Mouse (Mus musculus): ENCODE results near the gene Cers3. TPM values are rescaled to one million over a fixed set of nuclear protein-coding genes. Genes with fewer than 3 reads are reported as not detected.

Cers3 gene
- polyA plus RNA-seq (2012; ENCODE audit: insufficient read depth, insufficient read length, missing spikeins) = not detected in 2 replicates

- no peak within 1 kb of the TSS for H3K27ac ChIP-seq (replicated peaks; ENCODE audit: low read depth, low read length)
- H3K4me3 ChIP-seq (ENCODE audit: insufficient read depth, low read depth, low read length) = no peak within 1 kb of the TSS
- H3K4me1 ChIP-seq (ENCODE audit: control insufficient read depth, insufficient read depth, insufficient read length, low read length) = no peaks in the 10 kb centered on the region
These were observed at the start of gene Cers3 for GRCm38 (mm10) chr7:66743377-66743781. Cers3 (plus strand) TSS chr7:66743504.

DNA sequence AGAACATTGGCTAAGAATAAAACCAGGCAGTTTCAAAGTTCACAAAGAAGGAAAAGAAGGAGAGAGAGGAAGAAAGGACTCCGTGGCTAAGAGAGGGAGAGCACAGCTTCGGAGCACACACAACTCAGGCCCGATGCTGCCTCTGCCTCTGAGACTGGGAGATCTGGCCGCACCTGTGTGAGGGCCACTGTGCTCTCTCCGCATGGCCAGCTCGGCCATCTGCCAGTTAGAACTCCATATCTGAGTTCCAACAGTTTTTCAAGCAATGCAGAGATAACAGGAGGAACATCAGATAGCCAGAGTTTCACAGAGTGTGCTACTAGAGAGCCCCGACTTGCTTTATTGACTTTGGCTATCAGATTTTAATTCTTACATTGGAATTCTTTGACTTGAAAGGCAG is 48.8 kb upstream of the Cers3 start:
- H3K27ac ChIP-seq (replicated peaks; ENCODE audit: low read depth, low read length) = no peak overlapping the region
- H3K4me1 ChIP-seq (ENCODE audit: control insufficient read depth, insufficient read depth, insufficient read length, low read length) = no peaks in the 10 kb centered on the region
- H3K4me3 ChIP-seq (ENCODE audit: insufficient read depth, low read depth, low read length) = no peak overlapping the region

DNA sequence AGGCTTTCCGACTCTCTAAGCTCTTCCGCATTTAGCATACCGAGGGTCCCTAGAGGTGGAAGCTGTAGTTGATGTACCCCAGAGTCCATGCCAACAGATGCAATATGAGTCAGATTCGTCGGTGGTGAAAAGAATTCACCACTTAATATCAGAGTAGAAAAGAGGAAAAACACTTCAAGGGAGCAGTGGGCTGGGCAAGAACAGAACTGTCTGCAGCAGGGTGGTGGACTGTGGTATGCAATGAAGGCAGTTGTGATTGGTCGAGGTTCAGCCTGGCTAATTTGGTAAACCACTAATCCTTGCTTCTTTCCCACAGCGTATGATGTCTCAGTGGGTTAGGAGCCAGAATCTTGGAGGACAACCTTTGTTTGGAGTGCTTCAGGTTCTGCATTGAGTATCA is 40.6 kb upstream of the Cers3 start:
- Histone ChIP-seq H3K27ac (replicated peaks; ENCODE audit: low read depth, low read length) (no peak overlapping the region), H3K4me1 (ENCODE audit: control insufficient read depth, insufficient read depth, insufficient read length, low read length) (no peaks in the 10 kb centered on the region), H3K4me3 (ENCODE audit: insufficient read depth, low read depth, low read length) (no peak overlapping the region)

- no peak overlapping the region for H3K4me3 ChIP-seq (ENCODE audit: insufficient read depth, low read depth, low read length)
- no peak overlapping the region for H3K27ac ChIP-seq (replicated peaks; ENCODE audit: low read depth, low read length)
- H3K4me1 ChIP-seq (ENCODE audit: control insufficient read depth, insufficient read depth, insufficient read length, low read length) = no peaks in the 10 kb centered on the region
These were observed 38.7 kb upstream of the Cers3 start for GRCm38 (mm10) chr7:66704631-66705030.

DNA sequence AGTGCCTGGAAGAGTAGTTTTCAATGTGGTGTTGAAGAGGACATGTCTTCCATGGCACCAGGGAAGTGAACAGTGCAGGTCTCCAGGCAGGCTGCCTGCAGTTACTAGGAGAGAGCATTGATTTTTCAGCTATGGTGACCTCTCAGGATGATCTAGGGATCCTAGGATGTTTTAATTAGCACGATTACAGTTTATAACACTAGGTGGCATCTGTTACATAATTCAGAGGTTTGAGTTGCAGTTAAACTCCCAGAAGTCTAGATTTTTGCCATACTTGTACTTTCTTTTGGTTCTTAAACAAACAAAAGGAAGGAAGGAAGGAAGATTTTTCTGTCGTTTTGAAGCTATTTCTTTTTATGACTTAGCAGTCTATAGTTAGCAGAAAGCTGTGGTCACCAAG is 32.1 kb upstream of the Cers3 start:
- no peaks in the 10 kb centered on the region for H3K4me1 ChIP-seq (ENCODE audit: control insufficient read depth, insufficient read depth, insufficient read length, low read length)
- H3K27ac ChIP-seq (replicated peaks; ENCODE audit: low read depth, low read length) = no peak overlapping the region
- no peak overlapping the region for H3K4me3 ChIP-seq (ENCODE audit: insufficient read depth, low read depth, low read length)

- H3K27ac ChIP-seq (replicated peaks; ENCODE audit: low read depth, low read length) = no peak overlapping the region
- no peaks in the 10 kb centered on the region for H3K4me1 ChIP-seq (ENCODE audit: control insufficient read depth, insufficient read depth, insufficient read length, low read length)
- no peak overlapping the region for H3K4me3 ChIP-seq (ENCODE audit: insufficient read depth, low read depth, low read length)
These were observed 18.8 kb upstream of the Cers3 start for GRCm38 (mm10) chr7:66724514-66724913.

GRCm38 (mm10) chr7:66724954-66725353 is 18.4 kb upstream of the Cers3 start:
- no peak overlapping the region for H3K4me3 ChIP-seq (ENCODE audit: insufficient read depth, low read depth, low read length)
- no peak overlapping the region for H3K27ac ChIP-seq (replicated peaks; ENCODE audit: low read depth, low read length)
- H3K4me1 ChIP-seq (ENCODE audit: control insufficient read depth, insufficient read depth, insufficient read length, low read length) = no peaks in the 10 kb centered on the region

DNA sequence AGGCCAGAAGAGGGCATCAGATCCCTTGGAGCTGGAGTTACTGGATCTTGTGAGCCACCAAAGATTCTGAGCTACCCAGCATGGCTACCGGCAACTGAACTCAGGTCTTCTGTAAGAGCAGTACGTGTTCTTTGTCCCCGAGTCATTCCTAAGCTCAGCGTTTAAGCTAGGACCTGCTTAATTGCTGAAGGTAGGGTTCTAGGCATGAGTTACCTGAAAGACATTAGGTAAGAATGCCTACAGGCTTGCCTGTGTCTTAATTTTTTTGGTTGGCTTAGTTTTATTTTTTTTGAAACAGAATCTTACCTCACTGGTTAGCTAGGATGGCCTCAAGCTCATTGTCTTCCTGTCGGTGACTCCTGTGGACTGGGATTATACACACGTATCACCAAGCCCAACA is 15.2 kb upstream of the Cers3 start:
- Histone ChIP-seq H3K4me3 (ENCODE audit: insufficient read depth, low read depth, low read length) (no peak overlapping the region), H3K27ac (replicated peaks; ENCODE audit: low read depth, low read length) (no peak overlapping the region), H3K4me1 (ENCODE audit: control insufficient read depth, insufficient read depth, insufficient read length, low read length) (no peaks in the 10 kb centered on the region)

DNA sequence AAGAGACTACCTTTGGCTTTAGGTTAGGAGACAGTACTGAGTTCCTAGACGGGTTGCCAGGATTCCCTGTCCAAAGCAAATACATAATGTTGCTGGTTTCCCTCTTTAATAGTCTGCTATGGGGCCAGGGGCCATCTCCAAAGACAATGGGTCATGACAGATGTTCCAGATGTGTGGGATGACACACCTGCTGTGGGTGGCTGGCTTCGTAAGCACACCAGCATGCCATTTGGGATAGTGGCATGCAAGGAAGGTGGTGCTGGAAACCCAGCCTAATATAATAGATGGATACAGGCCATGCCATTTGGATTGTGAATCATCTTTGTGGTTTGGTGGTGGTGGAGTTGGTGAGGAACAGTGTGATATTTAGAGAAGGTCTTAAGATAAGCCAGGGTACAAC is 14.1 kb upstream of the Cers3 start:
- Histone ChIP-seq H3K4me1 (ENCODE audit: control insufficient read depth, insufficient read depth, insufficient read length, low read length) (no peaks in the 10 kb centered on the region), H3K27ac (replicated peaks; ENCODE audit: low read depth, low read length) (no peak overlapping the region), H3K4me3 (ENCODE audit: insufficient read depth, low read depth, low read length) (no peak overlapping the region)

- H3K4me3 ChIP-seq (ENCODE audit: insufficient read depth, low read depth, low read length) = no peak overlapping the region
- H3K27ac ChIP-seq (replicated peaks; ENCODE audit: low read depth, low read length) = no peak overlapping the region
- no peaks in the 10 kb centered on the region for H3K4me1 ChIP-seq (ENCODE audit: control insufficient read depth, insufficient read depth, insufficient read length, low read length)
These were observed 9.9 kb upstream of the Cers3 start for GRCm38 (mm10) chr7:66733431-66733830.

- no peaks in the 10 kb centered on the region for H3K4me1 ChIP-seq (ENCODE audit: control insufficient read depth, insufficient read depth, insufficient read length, low read length)
- no peak overlapping the region for H3K27ac ChIP-seq (replicated peaks; ENCODE audit: low read depth, low read length)
- no peak overlapping the region for H3K4me3 ChIP-seq (ENCODE audit: insufficient read depth, low read depth, low read length)
These were observed 9.4 kb upstream of the Cers3 start for GRCm38 (mm10) chr7:66733882-66734281.

DNA sequence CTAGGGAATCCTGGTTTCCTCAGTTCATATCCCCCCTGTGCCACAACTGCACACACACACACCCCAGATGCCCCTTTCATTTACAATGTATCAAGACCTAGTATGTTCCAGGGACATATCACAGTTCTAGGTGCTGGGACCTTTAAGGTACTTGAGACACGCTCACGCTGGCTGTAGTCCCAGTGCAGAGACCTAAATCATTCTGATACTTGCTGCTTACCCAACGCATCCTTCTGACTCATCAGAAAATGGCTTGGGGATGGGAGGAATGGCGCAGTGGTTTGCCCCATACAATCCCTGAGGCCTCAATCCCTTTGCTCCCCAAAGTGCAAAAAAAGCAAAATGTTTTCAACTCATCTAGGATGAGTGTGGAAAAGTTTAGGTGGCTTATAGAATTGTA is 8.8 kb upstream of the Cers3 start:
- Histone ChIP-seq H3K4me3 (ENCODE audit: insufficient read depth, low read depth, low read length) (no peak overlapping the region), H3K4me1 (ENCODE audit: control insufficient read depth, insufficient read depth, insufficient read length, low read length) (no peaks in the 10 kb centered on the region), H3K27ac (replicated peaks; ENCODE audit: low read depth, low read length) (no peak overlapping the region)

- H3K4me1 ChIP-seq (ENCODE audit: control insufficient read depth, insufficient read depth, insufficient read length, low read length) = no peaks in the 10 kb centered on the region
- H3K27ac ChIP-seq (replicated peaks; ENCODE audit: low read depth, low read length) = no peak overlapping the region
- H3K4me3 ChIP-seq (ENCODE audit: insufficient read depth, low read depth, low read length) = no peak overlapping the region
These were observed 8.3 kb upstream of the Cers3 start for GRCm38 (mm10) chr7:66734993-66735392.

DNA sequence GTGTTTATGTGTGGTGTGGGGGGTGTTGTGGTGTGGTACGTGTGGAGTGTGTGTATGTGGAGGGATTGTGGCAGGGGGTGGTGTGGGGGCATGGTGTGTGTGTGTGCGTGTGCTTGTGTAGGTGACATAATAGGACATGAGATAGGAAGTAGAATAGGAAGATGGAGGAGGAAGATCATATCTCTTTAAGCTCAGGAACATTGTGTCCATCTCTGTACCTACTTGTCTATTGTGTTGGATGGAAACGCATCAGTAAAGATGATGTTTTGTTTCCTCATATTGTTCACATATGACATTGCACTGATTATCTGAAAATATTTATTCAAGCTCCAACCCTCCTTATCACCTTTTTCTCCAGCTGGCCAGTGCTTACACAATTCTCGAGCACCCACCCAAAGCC is 5.9 kb upstream of the Cers3 start:
- Histone ChIP-seq H3K4me1 (ENCODE audit: control insufficient read depth, insufficient read depth, insufficient read length, low read length) (no peaks in the 10 kb centered on the region), H3K4me3 (ENCODE audit: insufficient read depth, low read depth, low read length) (no peak overlapping the region), H3K27ac (replicated peaks; ENCODE audit: low read depth, low read length) (no peak overlapping the region)

DNA sequence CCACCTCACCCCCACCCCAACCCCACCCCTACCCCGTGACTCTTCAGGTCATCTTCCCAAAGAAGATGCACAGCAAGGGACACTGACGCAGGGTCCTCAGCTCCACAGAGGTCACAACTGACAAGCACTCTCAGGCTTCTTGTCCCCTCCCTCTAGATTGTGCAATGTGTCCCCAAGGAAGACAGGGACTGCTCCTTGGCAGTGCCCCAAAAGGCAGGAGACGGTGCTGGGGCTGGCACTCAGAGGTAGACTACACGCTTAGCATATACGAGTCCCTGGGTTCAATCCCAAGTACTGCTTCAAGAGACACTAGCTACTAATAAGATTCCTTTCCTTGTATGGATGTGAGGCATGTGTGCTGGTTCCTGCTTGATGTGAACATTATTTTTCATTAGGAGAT is 2.3 kb upstream of the Cers3 start:
- no peak overlapping the region for H3K4me3 ChIP-seq (ENCODE audit: insufficient read depth, low read depth, low read length)
- H3K4me1 ChIP-seq (ENCODE audit: control insufficient read depth, insufficient read depth, insufficient read length, low read length) = no peaks in the 10 kb centered on the region
- no peak overlapping the region for H3K27ac ChIP-seq (replicated peaks; ENCODE audit: low read depth, low read length)

GRCm38 (mm10) chr7:66741412-66741811 is 1.9 kb upstream of the Cers3 start:
- no peak overlapping the region for H3K27ac ChIP-seq (replicated peaks; ENCODE audit: low read depth, low read length)

DNA sequence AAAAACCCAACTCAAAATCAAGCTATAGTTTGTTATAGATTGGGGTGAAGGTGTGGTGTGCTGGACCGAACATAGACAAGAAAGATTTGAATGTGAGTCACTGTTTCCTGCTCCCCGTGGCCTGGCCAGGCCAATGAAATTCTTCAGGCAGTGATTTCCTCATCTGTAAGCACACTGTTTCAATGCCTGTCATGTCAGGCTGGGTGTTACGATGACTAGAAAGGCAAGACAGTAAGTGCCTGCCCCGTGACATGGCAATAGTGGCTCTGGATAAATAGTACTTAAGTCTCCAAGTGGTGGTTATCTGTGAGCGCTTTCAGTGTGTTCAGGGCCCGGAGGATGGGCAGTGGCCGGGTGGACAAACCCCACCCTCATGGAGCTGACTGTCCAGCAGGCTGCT is 3.7 kb downstream of the Cers3 start:
- no peak overlapping the region for H3K4me3 ChIP-seq (ENCODE audit: insufficient read depth, low read depth, low read length)
- no peaks in the 10 kb centered on the region for H3K4me1 ChIP-seq (ENCODE audit: control insufficient read depth, insufficient read depth, insufficient read length, low read length)
- no peak overlapping the region for H3K27ac ChIP-seq (replicated peaks; ENCODE audit: low read depth, low read length)

More at GRCm38 (mm10) chr7:66741412-66741811, 1.9 kb upstream of the Cers3 start:
- Histone ChIP-seq H3K4me1 (ENCODE audit: control insufficient read depth, insufficient read depth, insufficient read length, low read length) (no peaks in the 10 kb centered on the region), H3K4me3 (ENCODE audit: insufficient read depth, low read depth, low read length) (no peak overlapping the region)
